Mouse (Mus musculus) urinary bladder, postnatal 4 days (tissue): Measurements from ENCODE around the gene Gpld1.
"Not testable (repeated sequence)": the region's sequence is repeated elsewhere in the genome, so short reads cannot be mapped to it uniquely, and the experiment has no call there.

Experiments
- DNase-seq, 2 experiments: peaks; one replicate each; pipeline ENCODE4 v3.0.0; 2021 to 2022; ENCODE audit warnings: low spot score in 2 of 2

Gene Gpld1

GRCm38 (mm10) chr13:24948870-24949269 is 5.9 kb downstream of the Gpld1 start:
- no peak for DNase-seq

GRCm38 (mm10) chr13:24952659-24953058 is 9.7 kb downstream of the Gpld1 start:
- no peak for DNase-seq

GRCm38 (mm10) chr13:24955091-24955490 is 12.1 kb downstream of the Gpld1 start:
- DNase-seq, result no peak

GRCm38 (mm10) chr13:24955500-24955899 is 12.5 kb downstream of the Gpld1 start:
- DNase-seq, result no peak

GRCm38 (mm10) chr13:24958671-24959070 is 15.7 kb downstream of the Gpld1 start:
- no peak for DNase-seq

- DNase-seq, result no peak
These were observed 17.1 kb downstream of the Gpld1 start for GRCm38 (mm10) chr13:24960084-24960483.

- no peak for DNase-seq
These were observed 19.2 kb downstream of the Gpld1 start for GRCm38 (mm10) chr13:24962119-24962518.

GRCm38 (mm10) chr13:24965130-24965845 is 22.3 kb downstream of the Gpld1 start:
- no peak for DNase-seq

- DNase-seq, result no peak
These were observed 22.9 kb downstream of the Gpld1 start for GRCm38 (mm10) chr13:24965846-24966201.

- DNase-seq, result not testable (repeated sequence)
These were observed 28.8 kb downstream of the Gpld1 start for GRCm38 (mm10) chr13:24971776-24972175.

GRCm38 (mm10) chr13:24976384-24976783 is 33.4 kb downstream of the Gpld1 start:
- no peak for DNase-seq

GRCm38 (mm10) chr13:24977820-24978342 is 34.9 kb downstream of the Gpld1 start:
- no peak for DNase-seq

- DNase-seq, result no peak
These were observed 38.1 kb downstream of the Gpld1 start for GRCm38 (mm10) chr13:24981031-24981430.

- no peak for DNase-seq
These were observed 42.5 kb downstream of the Gpld1 start for GRCm38 (mm10) chr13:24985435-24985834.

GRCm38 (mm10) chr13:24988391-24988790 is 45.4 kb downstream of the Gpld1 start:
- DNase-seq, result peak; percentile 34 to 71

GRCm38 (mm10) chr13:24989006-24989405 is 46.1 kb downstream of the Gpld1 start:
- no peak for DNase-seq

GRCm38 (mm10) chr13:24993160-24993559 is 50.2 kb downstream of the Gpld1 start:
- DNase-seq, result no peak

- no peak for DNase-seq
These were observed 56.6 kb downstream of the Gpld1 start for GRCm38 (mm10) chr13:24999538-24999937.

- no peak for DNase-seq
These were observed 60.0 kb downstream of the Gpld1 start for GRCm38 (mm10) chr13:25002965-25003364.

GRCm38 (mm10) chr13:25007115-25007514 is 64.2 kb downstream of the Gpld1 start:
- DNase-seq, result no peak

- no peak for DNase-seq
These were observed 75.4 kb downstream of the Gpld1 start for GRCm38 (mm10) chr13:25018316-25018715.

- peak; percentile 86 to 88 for DNase-seq
These were observed 77.0 kb downstream of the Gpld1 start, which contains the start of gene Mrs2 for GRCm38 (mm10) chr13:25019793-25020539. Gene Mrs2, minus strand, starts transcription at chr13:25020379.

GRCm38 (mm10) chr13:25020540-25020892 is 77.6 kb downstream of the Gpld1 start:
- DNase-seq, result no peak
